Mouse (Mus musculus) adipocyte (in vitro differentiated cells): Measurements from ENCODE around the gene Chrnd.

Experiments used
- DNase-seq: peaks from one replicate; pipeline ENCODE4 v3.0.0-alpha.2; 2016; ENCODE audit warnings: low spot score

The Chrnd gene

GRCm38 (mm10) chr1:87190429-87190828 is at the start of gene Chrnd:
TSS of gene Chrnd (plus strand) at chr1:87190607.
- no peak for DNase-seq

- DNase-seq = no peak
Measured at GRCm38 (mm10) chr1:87141550-87141949, 48.9 kb upstream of the Chrnd start.

GRCm38 (mm10) chr1:87142456-87142855 is 48.0 kb upstream of the Chrnd start:
- peak; percentile 63 for DNase-seq

GRCm38 (mm10) chr1:87143141-87143540 is 47.3 kb upstream of the Chrnd start:
- DNase-seq = no peak

GRCm38 (mm10) chr1:87149422-87149821 is 41.0 kb upstream of the Chrnd start:
- DNase-seq = no peak

- no peak for DNase-seq
Measured at GRCm38 (mm10) chr1:87151286-87151685, 39.1 kb upstream of the Chrnd start.

GRCm38 (mm10) chr1:87153776-87154500 is 36.5 kb upstream of the Chrnd start:
- no peak for DNase-seq

GRCm38 (mm10) chr1:87154501-87155120 is 35.8 kb upstream of the Chrnd start:
- no peak for DNase-seq

- no peak for DNase-seq
Measured at GRCm38 (mm10) chr1:87155531-87156198, 34.7 kb upstream of the Chrnd start.

GRCm38 (mm10) chr1:87156199-87156587 is 34.2 kb upstream of the Chrnd start, which contains the start of gene Ecel1:
TSS of gene Ecel1 (minus strand) at chr1:87156521.
- no peak for DNase-seq

GRCm38 (mm10) chr1:87159396-87159795 is 31.0 kb upstream of the Chrnd start:
- DNase-seq = no peak

- no peak for DNase-seq
Measured at GRCm38 (mm10) chr1:87164164-87164795, 26.1 kb upstream of the Chrnd start.

- DNase-seq = no peak
Measured at GRCm38 (mm10) chr1:87164796-87165184, 25.6 kb upstream of the Chrnd start.

- DNase-seq = no peak
Measured at GRCm38 (mm10) chr1:87170458-87170857, 19.9 kb upstream of the Chrnd start.

- DNase-seq = no peak
Measured at GRCm38 (mm10) chr1:87171312-87171711, 19.1 kb upstream of the Chrnd start.

GRCm38 (mm10) chr1:87172316-87172715 is 18.1 kb upstream of the Chrnd start:
- DNase-seq = no peak

GRCm38 (mm10) chr1:87174006-87174955 is 16.1 kb upstream of the Chrnd start:
- no peak for DNase-seq

GRCm38 (mm10) chr1:87175852-87176292 is 14.5 kb upstream of the Chrnd start:
- DNase-seq = no peak

- no peak for DNase-seq
Measured at GRCm38 (mm10) chr1:87180896-87181295, 9.5 kb upstream of the Chrnd start.

GRCm38 (mm10) chr1:87183013-87183412 is 7.4 kb upstream of the Chrnd start, which contains the start of gene Prss56:
TSS of gene Prss56 (plus strand) at chr1:87183313.
- DNase-seq = no peak

- peak; percentile 16 for DNase-seq
Measured at GRCm38 (mm10) chr1:87183998-87184750, 6.2 kb upstream of the Chrnd start.
